Mouse (Mus musculus) intestine, embryonic 16.5 days (tissue): ENCODE results near the gene Snca. TPM values are rescaled to one million over a fixed set of nuclear protein-coding genes. Genes with fewer than 3 reads are reported as not detected.
"Not testable (repeated sequence)": the region's sequence is repeated elsewhere in the genome, so short reads cannot be mapped to it uniquely, and the experiment has no call there.

ENCODE experiments used
- ATAC-seq: fragments of 200-750 bp; cut with Nextera tagmentation; 2 replicates; pipeline ENCODE4 v1.8.0; 2017; ENCODE audit warnings: moderate TSS enrichment, moderate library complexity
- H3K27ac ChIP-seq: fragments of 300-500 bp; sonication (generic); 2 replicates; pipeline ENCODE4 v1.5.1; 2014; ENCODE audit warnings: mild to moderate bottlenecking, low read length
- H3K27me3 ChIP-seq: fragments of 300-500 bp; sonication (generic); replicated peaks from 2 replicates; pipeline ENCODE4 v1.6.1; 2014; ENCODE audit warnings: low read length, control low read depth, mixed read lengths; ENCODE audit not compliant: control insufficient read depth, insufficient read depth
- H3K36me3 ChIP-seq: fragments of 300-500 bp; sonication (generic); 2 replicates; pipeline ENCODE4 v1.6.1; 2014; ENCODE audit warnings: low read length, control low read depth; ENCODE audit not compliant: control insufficient read depth, insufficient read depth
- H3K4me1 ChIP-seq: fragments of 300-500 bp; sonication (generic); 2 replicates; pipeline ENCODE4 v1.6.1; 2014; ENCODE audit warnings: low read length, control low read depth, mixed read lengths; ENCODE audit not compliant: control insufficient read depth, insufficient read depth
- H3K4me2 ChIP-seq: fragments of 300-500 bp; sonication (generic); 2 replicates; pipeline ENCODE4 v1.6.1; 2014; ENCODE audit warnings: low read depth, low read length, control low read depth
- H3K4me3 ChIP-seq: fragments of 300-500 bp; sonication (generic); 2 replicates; pipeline ENCODE4 v1.5.1; 2014; ENCODE audit warnings: mild to moderate bottlenecking, low read length
- H3K9ac ChIP-seq: fragments of 300-500 bp; sonication (generic); 2 replicates; pipeline ENCODE4 v1.6.1; 2014; ENCODE audit warnings: low read depth, low read length
- H3K9me3 ChIP-seq: fragments of 300-500 bp; sonication (generic); 2 replicates; pipeline ENCODE4 v1.6.1; 2016; ENCODE audit warnings: low read length, control low read depth; ENCODE audit not compliant: control insufficient read depth
- WGBS: fragments of 180-500 bp; shearing (Covaris S2); extraction: QIAGEN DNeasy Blood & Tissue Kit; methylation state at CpG from one replicate; pipeline ENCODE4 v1.1.7; 2014; 5-methylcytosine and 5-hydroxymethylcytosine counted together
- polyA plus RNA-seq: library from polyadenylated mRNA; unstranded; fragments of >200 nt; fragmentation: Nextera tagmentation; extraction: Ambion mirVana; gene quantifications from 2 replicates; pipeline ENCODE4 v1.2.1, GENCODE M21; 2015

Snca gene
- polyA plus RNA-seq, 1 experiment from 2014 or later: 28.9 TPM

DNA sequence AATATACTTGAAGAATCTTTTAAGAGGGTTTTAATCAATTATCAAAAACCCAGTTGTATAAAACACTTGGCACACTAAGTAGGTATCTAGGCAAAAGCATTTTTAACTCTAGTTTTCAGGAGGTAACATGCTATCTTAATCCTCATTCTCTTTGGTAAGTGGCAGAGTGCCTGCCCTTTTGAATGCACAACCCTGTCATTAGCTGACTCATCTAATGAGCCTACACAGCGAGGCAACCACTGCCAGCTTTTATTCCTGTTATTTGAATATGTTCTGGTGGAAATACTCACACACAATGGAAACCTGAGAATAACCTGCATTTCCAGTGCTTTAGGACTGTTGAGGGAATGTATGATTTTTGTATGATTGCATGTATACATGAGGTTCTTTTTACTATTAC lies 89.9 kb downstream of the Snca start:
- Histone ChIP-seq H3K4me3 (no peak overlapping the region), H3K4me2 (no peak overlapping the region), H3K36me3 (no peaks in the 10 kb centered on the region), H3K27me3 (no peaks in the 10 kb centered on the region), H3K9ac (no peak overlapping the region), H3K4me1 (no peaks in the 10 kb centered on the region), H3K9me3 (no peaks in the 10 kb centered on the region), H3K27ac (no peak overlapping the region)
- WGBS: 53% methylated on average over 1 of the region's 1 CpGs
- ATAC-seq: no peak

DNA sequence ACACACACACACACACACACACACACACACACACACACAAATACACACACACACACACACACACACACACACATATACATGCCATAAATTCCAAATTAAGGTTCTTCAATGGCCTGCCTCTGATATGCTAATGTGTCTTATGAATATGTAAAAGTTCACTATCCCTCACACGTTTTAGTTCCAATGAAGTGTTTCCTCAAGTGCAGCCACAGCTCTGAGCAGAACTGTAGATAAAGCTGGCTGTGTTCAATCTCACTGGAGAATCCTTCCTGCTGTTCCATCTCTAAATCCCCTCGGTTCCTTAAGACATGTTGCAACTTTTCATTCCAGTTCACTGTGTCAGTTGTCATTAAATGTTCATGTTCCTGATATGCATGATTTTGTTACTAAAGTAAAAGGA lies 98.5 kb downstream of the Snca start:
- no peak overlapping the region for H3K4me3 ChIP-seq
- H3K4me2 ChIP-seq: no peak overlapping the region
- WGBS: 59% methylated on average over 2 of the region's 2 CpGs
- H3K27me3 ChIP-seq: no peaks in the 10 kb centered on the region
- no peaks in the 10 kb centered on the region for H3K9me3 ChIP-seq
- ATAC-seq: no peak
- H3K27ac ChIP-seq: no peak overlapping the region
- no peak overlapping the region for H3K9ac ChIP-seq
- no peaks in the 10 kb centered on the region for H3K36me3 ChIP-seq
- no peaks in the 10 kb centered on the region for H3K4me1 ChIP-seq

DNA sequence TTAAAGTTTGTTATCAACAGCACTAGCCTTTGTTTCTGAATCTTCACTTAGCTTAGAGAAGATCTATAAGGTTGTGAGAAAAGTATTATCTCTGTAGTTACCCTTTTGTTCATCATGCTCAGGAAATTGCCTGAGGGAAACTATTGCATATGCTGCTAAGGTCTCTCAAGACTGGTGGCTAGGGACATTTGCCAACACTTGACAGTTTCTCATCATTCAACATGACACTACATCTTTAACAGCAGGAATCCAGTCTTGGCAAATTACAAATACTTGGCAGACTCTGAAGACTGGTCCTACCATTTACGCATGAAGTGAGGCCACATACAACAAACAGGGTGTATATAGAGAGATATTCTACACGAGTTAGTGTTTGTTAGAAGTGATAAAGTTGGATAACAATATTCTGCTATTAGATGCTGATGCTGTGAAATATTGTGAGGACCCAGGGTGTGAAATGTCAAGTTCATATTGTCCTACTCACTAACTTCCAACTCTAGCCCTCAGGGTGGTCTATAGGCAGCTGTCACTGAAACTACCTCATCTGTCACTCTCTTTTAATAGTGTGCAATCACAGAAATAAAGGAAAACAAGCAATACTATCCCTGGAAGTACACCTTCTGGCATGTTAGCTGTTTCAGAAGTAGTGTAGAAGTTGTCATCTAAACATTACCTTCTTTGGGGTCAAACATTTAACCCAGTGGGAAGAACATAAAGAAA lies 105.4 kb downstream of the Snca start:
- no peaks in the 10 kb centered on the region for H3K9me3 ChIP-seq
- no peaks in the 10 kb centered on the region for H3K36me3 ChIP-seq
- H3K9ac ChIP-seq: no peak overlapping the region
- 71% methylated on average over 2 of the region's 2 CpGs for WGBS
- ATAC-seq: no peak
- H3K27ac ChIP-seq: no peak overlapping the region
- H3K27me3 ChIP-seq: no peaks in the 10 kb centered on the region
- H3K4me1 ChIP-seq: no peaks in the 10 kb centered on the region
- H3K4me3 ChIP-seq: no peak overlapping the region
- H3K4me2 ChIP-seq: no peak overlapping the region

DNA sequence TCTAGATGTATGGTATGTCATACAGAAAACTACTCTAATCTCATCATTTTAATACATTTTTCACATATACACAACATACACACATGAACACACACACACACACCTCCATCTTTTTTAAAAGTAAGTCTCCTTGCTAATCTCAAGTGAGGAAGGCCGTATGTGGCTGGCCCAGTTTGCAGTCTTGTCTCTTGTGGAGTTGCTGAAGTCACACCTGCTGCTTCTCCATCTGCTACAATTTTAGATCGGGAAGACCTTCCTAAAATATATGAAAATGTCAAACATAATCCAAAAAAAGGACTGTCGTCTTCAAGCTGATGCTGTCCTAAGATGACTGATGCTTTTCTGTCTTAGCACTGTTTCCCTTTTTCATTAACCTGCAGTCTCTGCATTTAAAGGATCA lies 112.1 kb downstream of the Snca start:
- WGBS: 84% methylated on average over 3 of the region's 3 CpGs
- no peaks in the 10 kb centered on the region for H3K9me3 ChIP-seq
- no peaks in the 10 kb centered on the region for H3K36me3 ChIP-seq
- ATAC-seq: no peak
- no peak overlapping the region for H3K4me3 ChIP-seq
- H3K27ac ChIP-seq: no peak overlapping the region
- no peak overlapping the region for H3K4me2 ChIP-seq
- H3K27me3 ChIP-seq: no peaks in the 10 kb centered on the region
- H3K9ac ChIP-seq: no peak overlapping the region
- H3K4me1 ChIP-seq: no peaks in the 10 kb centered on the region

- Histone ChIP-seq H3K36me3 (no peaks in the 10 kb centered on the region), H3K4me3 (no peak overlapping the region), H3K27ac (no peak overlapping the region), H3K4me1 (no peaks in the 10 kb centered on the region), H3K4me2 (no peak overlapping the region), H3K9me3 (no peaks in the 10 kb centered on the region), H3K9ac (no peak overlapping the region), H3K27me3 (no peaks in the 10 kb centered on the region)
- whole genome bisulfite sequencing: 30% methylated on average over 2 of the region's 2 CpGs
- no peak for ATAC-seq
Measured at GRCm38 (mm10) chr6:60709997-60710471, 119.6 kb downstream of the Snca start.

GRCm38 (mm10) chr6:60698072-60698471 lies 131.6 kb downstream of the Snca start:
- H3K36me3 ChIP-seq: no peaks in the 10 kb centered on the region
- WGBS: 62% methylated on average over 2 of the region's 2 CpGs

DNA sequence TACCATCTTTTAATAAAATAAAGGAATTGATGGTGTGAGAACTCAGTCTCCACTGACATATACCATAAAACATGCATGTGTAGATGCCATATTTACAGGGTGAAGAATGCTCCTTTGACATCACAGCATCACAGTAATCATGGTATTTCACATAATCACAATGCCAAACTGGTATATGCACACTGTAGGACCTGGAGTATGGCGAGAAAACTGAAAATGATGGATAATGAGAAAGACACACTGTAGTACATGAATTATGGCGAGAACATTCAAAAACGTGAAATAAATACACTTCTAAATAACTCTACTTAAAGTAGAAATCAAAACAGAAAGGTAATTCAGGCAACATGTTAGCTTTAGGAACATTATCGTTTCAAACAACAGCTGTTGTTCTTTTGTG lies 142.6 kb downstream of the Snca start:
- not testable (repeated sequence) for H3K36me3 ChIP-seq, H3K9me3 ChIP-seq, H3K9ac ChIP-seq, ATAC-seq, H3K4me1 ChIP-seq, H3K4me2 ChIP-seq, H3K4me3 ChIP-seq, H3K27me3 ChIP-seq, H3K27ac ChIP-seq
- WGBS: 82% methylated on average over 4 of the region's 4 CpGs

More at GRCm38 (mm10) chr6:60698072-60698471, 131.6 kb downstream of the Snca start:
- no peak overlapping the region for H3K4me2 ChIP-seq
- peak; percentile 59 for ATAC-seq
- H3K9ac ChIP-seq: no peak overlapping the region
- no peaks in the 10 kb centered on the region for H3K27me3 ChIP-seq
- H3K27ac ChIP-seq: no peak overlapping the region
- no peaks in the 10 kb centered on the region for H3K4me1 ChIP-seq
- H3K9me3 ChIP-seq: no peaks in the 10 kb centered on the region
- H3K4me3 ChIP-seq: no peak overlapping the region

GRCm38 (mm10) chr6:60682233-60682632 lies 147.4 kb downstream of the Snca start:
- WGBS: 41% methylated on average over 4 of the region's 4 CpGs
- no peaks in the 10 kb centered on the region for H3K9me3 ChIP-seq

More at GRCm38 (mm10) chr6:60682233-60682632, 147.4 kb downstream of the Snca start:
- H3K4me3 ChIP-seq: no peak overlapping the region
- H3K4me1 ChIP-seq: no peaks in the 10 kb centered on the region
- H3K36me3 ChIP-seq: no peaks in the 10 kb centered on the region
- no peak overlapping the region for H3K9ac ChIP-seq
- no peak overlapping the region for H3K27ac ChIP-seq
- no peak for ATAC-seq
- no peaks in the 10 kb centered on the region for H3K27me3 ChIP-seq
- no peak overlapping the region for H3K4me2 ChIP-seq
